Mouse (Mus musculus): ENCODE measurements around the gene Olfr376. TPM values are rescaled to one million over a fixed set of nuclear protein-coding genes. Genes with fewer than 3 reads are reported as not detected.

The Olfr376 gene
- not detected in 2 replicates for polyA plus RNA-seq (2014; fragmentation: Nextera tagmentation; extraction: Ambion mirVana)

- H3K4me2 ChIP-seq (ENCODE audit: low read depth, low read length, severe bottlenecking): no peak within 1 kb of the TSS
- no peaks in the 10 kb centered on the region for H3K4me1 ChIP-seq (replicated peaks; ENCODE audit: control insufficient read depth, insufficient read depth, low read length)
- H3K36me3 ChIP-seq (ENCODE audit: control insufficient read depth, insufficient read depth, low read length): no peaks in the 10 kb centered on the region
- H3K9ac ChIP-seq (ENCODE audit: low read length): no peak within 1 kb of the TSS
- H3K4me3 ChIP-seq (ENCODE audit: low read depth, low read length): no peak within 1 kb of the TSS
- H3K9me3 ChIP-seq (ENCODE audit: control insufficient read depth, low read length): no peaks in the 10 kb centered on the region; the same call in 1 of the 2 replicates
- no peaks in the 10 kb centered on the region for H3K27me3 ChIP-seq (ENCODE audit: control insufficient read depth, insufficient read depth, low read length)
- H3K27ac ChIP-seq (ENCODE audit: low read depth, low read length): no peak within 1 kb of the TSS
- ATAC-seq (replicated peaks; ENCODE audit: low FRiP score) (no peak), DNase-seq (ENCODE audit: low spot score) (no peak)
- WGBS: 86% methylated on average over 2 of the region's 2 CpGs
Measured at GRCm38 (mm10) chr11:73370946-73371345, at the start of gene Olfr376. Olfr376 (plus strand) TSS chr11:73371246.

DNA sequence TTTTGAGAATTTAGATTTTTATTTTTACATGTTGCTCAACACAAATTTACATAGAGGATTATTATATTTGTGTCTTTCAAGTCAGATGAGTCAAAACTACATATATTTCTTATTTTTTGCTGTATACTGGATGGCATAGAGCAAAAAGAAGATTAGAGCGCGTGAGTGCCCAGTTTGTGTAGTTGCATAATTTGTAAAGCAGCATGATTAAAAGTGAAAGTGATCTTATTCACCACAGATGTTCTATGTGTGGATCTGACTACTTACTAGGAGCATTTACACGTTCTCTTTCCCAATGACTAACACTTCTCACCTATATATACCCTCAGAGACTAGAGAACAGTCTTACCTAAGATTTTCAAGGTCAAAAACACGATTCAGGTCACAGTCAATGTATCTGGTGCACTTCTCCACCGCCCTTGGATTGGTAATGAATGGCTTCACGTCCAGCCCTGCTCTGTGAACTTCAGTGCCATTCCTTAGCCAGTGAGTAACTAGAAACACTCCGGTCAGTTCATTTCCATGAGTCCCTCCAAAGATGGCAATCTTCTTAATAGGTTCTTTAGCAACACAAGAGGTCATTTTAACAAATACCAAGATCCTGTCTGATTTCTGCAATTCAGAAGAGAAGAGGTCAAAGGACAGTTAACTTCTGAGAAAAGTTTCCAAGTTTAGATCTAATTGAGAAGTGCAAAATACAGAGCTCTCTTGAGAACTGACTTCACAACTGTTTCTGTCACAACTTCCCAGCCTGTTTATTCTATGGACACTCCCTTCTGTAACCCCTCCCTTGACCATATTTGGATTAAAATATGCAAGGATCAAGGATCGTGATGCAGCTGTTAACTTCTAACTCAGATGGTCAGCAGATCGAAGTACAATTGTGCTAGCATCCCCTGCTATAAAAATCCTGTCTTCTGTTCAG lies 46.9 kb upstream of the Olfr376 start:
- Histone ChIP-seq H3K27ac (ENCODE audit: low read depth, low read length) (no peak overlapping the region), H3K4me1 (replicated peaks; ENCODE audit: control insufficient read depth, insufficient read depth, low read length) (no peaks in the 10 kb centered on the region), H3K36me3 (ENCODE audit: control insufficient read depth, insufficient read depth, low read length) (no peaks in the 10 kb centered on the region), H3K4me3 (ENCODE audit: low read depth, low read length) (no peak overlapping the region), H3K4me2 (ENCODE audit: low read depth, low read length, severe bottlenecking) (no peak overlapping the region), H3K9me3 (ENCODE audit: control insufficient read depth, low read length) (no peaks in the 10 kb centered on the region), H3K27me3 (ENCODE audit: control insufficient read depth, insufficient read depth, low read length) (no peaks in the 10 kb centered on the region), H3K9ac (ENCODE audit: low read length) (no peak overlapping the region)
- 79% methylated on average over 9 of the region's 9 CpGs for WGBS
- ATAC-seq (replicated peaks; ENCODE audit: low FRiP score): no peak
- DNase-seq (ENCODE audit: low spot score): no peak

DNA sequence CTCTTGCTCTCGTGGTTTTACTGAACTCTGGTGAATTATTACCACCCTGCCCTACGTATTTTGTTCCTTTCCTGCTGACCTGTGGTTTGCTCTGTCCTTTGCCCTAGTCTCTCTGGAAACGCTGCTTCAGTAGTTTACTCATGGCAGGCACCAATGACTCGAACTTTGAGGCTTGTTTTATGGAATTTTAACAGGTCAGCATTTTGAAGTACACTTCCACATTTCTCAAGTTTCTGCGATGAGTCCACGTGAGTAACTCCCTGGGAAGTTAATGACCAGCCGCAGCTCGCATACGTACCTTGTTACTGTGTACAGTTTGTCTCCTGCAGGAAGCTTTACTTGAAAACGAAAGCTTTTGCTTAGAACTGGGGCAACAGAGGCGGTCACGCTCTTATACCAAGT lies 44.6 kb upstream of the Olfr376 start:
- Histone ChIP-seq H3K4me3 (ENCODE audit: low read depth, low read length) (no peak overlapping the region), H3K9ac (ENCODE audit: low read length) (no peak overlapping the region), H3K27me3 (ENCODE audit: control insufficient read depth, insufficient read depth, low read length) (no peaks in the 10 kb centered on the region), H3K9me3 (ENCODE audit: control insufficient read depth, low read length) (no peaks in the 10 kb centered on the region; the same call in 1 of the 2 replicates), H3K4me2 (ENCODE audit: low read depth, low read length, severe bottlenecking) (no peak overlapping the region), H3K36me3 (ENCODE audit: control insufficient read depth, insufficient read depth, low read length) (no peaks in the 10 kb centered on the region), H3K27ac (ENCODE audit: low read depth, low read length) (no peak overlapping the region), H3K4me1 (replicated peaks; ENCODE audit: control insufficient read depth, insufficient read depth, low read length) (no peaks in the 10 kb centered on the region)
- ATAC-seq (replicated peaks; ENCODE audit: low FRiP score) (no peak), DNase-seq (ENCODE audit: low spot score) (no peak)
- 75% methylated on average over 12 of the region's 12 CpGs for WGBS

DNA sequence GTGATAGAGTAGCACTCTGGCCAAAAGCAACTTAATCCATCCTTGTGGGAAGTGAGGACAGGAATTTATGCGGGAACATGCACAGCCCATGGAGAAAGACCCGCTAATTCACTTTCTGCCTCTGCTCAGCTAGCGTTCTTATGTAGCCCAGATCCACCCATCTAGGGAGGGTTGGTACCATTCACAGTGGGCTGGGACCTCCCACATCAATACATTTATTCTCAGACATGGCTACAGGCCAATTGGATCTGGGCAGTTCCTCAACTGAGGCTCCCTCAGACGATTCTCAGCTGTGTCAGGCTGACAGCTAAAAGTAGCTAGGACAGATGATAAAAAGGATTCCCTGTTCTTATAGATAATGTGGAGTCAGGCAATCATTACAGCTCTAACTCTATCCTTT lies 43.7 kb upstream of the Olfr376 start:
- no peak overlapping the region for H3K9ac ChIP-seq (ENCODE audit: low read length)
- no peaks in the 10 kb centered on the region; the same call in 1 of the 2 replicates for H3K9me3 ChIP-seq (ENCODE audit: control insufficient read depth, low read length)
- DNase-seq (ENCODE audit: low spot score): no peak
- no peak overlapping the region for H3K27ac ChIP-seq (ENCODE audit: low read depth, low read length)
- H3K4me1 ChIP-seq (replicated peaks; ENCODE audit: control insufficient read depth, insufficient read depth, low read length): no peaks in the 10 kb centered on the region
- ATAC-seq (replicated peaks; ENCODE audit: low FRiP score): no peak
- whole genome bisulfite sequencing: 91% methylated on average over 4 of the region's 4 CpGs
- H3K27me3 ChIP-seq (ENCODE audit: control insufficient read depth, insufficient read depth, low read length): no peaks in the 10 kb centered on the region
- no peaks in the 10 kb centered on the region for H3K36me3 ChIP-seq (ENCODE audit: control insufficient read depth, insufficient read depth, low read length)
- no peak overlapping the region for H3K4me3 ChIP-seq (ENCODE audit: low read depth, low read length)
- no peak overlapping the region for H3K4me2 ChIP-seq (ENCODE audit: low read depth, low read length, severe bottlenecking)

DNA sequence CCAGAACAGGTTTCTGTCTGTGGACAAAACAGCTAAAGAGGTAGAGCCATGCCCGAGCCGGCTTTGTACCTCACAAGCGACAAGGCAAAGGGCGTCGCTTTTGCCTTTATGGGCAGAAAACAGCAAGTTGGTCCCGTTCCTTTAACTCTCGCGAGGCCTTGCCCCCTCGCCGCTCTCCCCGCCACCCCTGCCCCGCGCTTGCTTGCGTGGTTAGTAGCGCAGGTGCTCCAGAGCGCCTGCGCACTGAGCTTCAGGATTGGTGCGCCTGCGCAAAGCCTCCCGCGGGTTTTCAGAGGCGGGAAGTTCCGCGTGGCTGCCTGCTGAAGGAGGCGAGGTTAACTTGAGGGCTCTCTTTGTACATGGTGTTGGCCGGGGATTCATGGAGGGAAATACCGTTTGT lies 41.6 kb upstream of the Olfr376 start, which contains the start of the genes Aspa, Gm49340 and Spata22:
Aspa (minus strand) TSS at position 155 of the 400 bp plus-strand sequence.
Gm49340 (plus strand) TSS at position 300 of the 400 bp plus-strand sequence.
Spata22 (plus strand) TSS at position 300 of the 400 bp plus-strand sequence.
- no peak within 1 kb of the TSS for H3K27ac ChIP-seq (ENCODE audit: low read depth, low read length)
- H3K9ac ChIP-seq (ENCODE audit: low read length): no peak within 1 kb of the TSS
- ATAC-seq (replicated peaks; ENCODE audit: low FRiP score): no peak
- H3K4me1 ChIP-seq (replicated peaks; ENCODE audit: control insufficient read depth, insufficient read depth, low read length): no peaks in the 10 kb centered on the region
- H3K27me3 ChIP-seq (ENCODE audit: control insufficient read depth, insufficient read depth, low read length): no peaks in the 10 kb centered on the region
- H3K4me3 ChIP-seq (ENCODE audit: low read depth, low read length): no peak within 1 kb of the TSS
- no peak for DNase-seq (ENCODE audit: low spot score)
- 82% methylated on average over 27 of the region's 27 CpGs for WGBS
- no peaks in the 10 kb centered on the region; the same call in 1 of the 2 replicates for H3K9me3 ChIP-seq (ENCODE audit: control insufficient read depth, low read length)
- H3K4me2 ChIP-seq (ENCODE audit: low read depth, low read length, severe bottlenecking): no peak within 1 kb of the TSS
- H3K36me3 ChIP-seq (ENCODE audit: control insufficient read depth, insufficient read depth, low read length): no peaks in the 10 kb centered on the region

GRCm38 (mm10) chr11:73333357-73333756 lies 37.7 kb upstream of the Olfr376 start:
- WGBS: 77% methylated on average over 2 of the region's 2 CpGs
- Histone ChIP-seq H3K9ac (ENCODE audit: low read length) (no peak overlapping the region), H3K36me3 (ENCODE audit: control insufficient read depth, insufficient read depth, low read length) (no peaks in the 10 kb centered on the region), H3K27ac (ENCODE audit: low read depth, low read length) (no peak overlapping the region), H3K27me3 (ENCODE audit: control insufficient read depth, insufficient read depth, low read length) (no peaks in the 10 kb centered on the region), H3K9me3 (ENCODE audit: control insufficient read depth, low read length) (no peaks in the 10 kb centered on the region; the same call in 1 of the 2 replicates), H3K4me1 (replicated peaks; ENCODE audit: control insufficient read depth, insufficient read depth, low read length) (no peaks in the 10 kb centered on the region), H3K4me2 (ENCODE audit: low read depth, low read length, severe bottlenecking) (no peak overlapping the region), H3K4me3 (ENCODE audit: low read depth, low read length) (no peak overlapping the region)
- no peak for ATAC-seq (replicated peaks; ENCODE audit: low FRiP score)
- no peak for DNase-seq (ENCODE audit: low spot score)

DNA sequence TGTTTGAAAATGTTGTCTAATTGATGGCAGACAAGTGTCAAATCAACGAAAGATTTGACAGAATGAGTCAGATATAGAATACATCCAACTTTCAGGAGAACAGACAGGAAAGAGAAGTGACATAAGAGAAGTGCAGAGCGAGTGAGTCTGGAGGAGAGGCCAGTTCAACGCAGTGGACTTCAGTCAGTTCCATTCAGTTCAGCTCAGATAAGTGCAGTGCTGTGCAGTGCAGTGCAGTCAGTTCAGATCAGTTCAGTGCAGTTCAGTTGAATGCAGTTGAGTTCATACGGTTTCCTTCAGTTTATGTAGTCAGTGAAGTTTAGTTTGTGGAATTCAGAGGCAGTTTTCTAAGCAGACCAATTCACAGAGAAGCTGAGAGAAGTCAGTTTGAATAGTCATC lies 34.1 kb upstream of the Olfr376 start:
- H3K36me3 ChIP-seq (ENCODE audit: control insufficient read depth, insufficient read depth, low read length): no peaks in the 10 kb centered on the region
- H3K4me3 ChIP-seq (ENCODE audit: low read depth, low read length): no peak overlapping the region
- no peak overlapping the region for H3K9ac ChIP-seq (ENCODE audit: low read length)
- no peaks in the 10 kb centered on the region for H3K9me3 ChIP-seq (ENCODE audit: control insufficient read depth, low read length)
- WGBS: 87% methylated on average over 4 of the region's 4 CpGs
- no peak for DNase-seq (ENCODE audit: low spot score)
- H3K4me1 ChIP-seq (replicated peaks; ENCODE audit: control insufficient read depth, insufficient read depth, low read length): no peaks in the 10 kb centered on the region
- no peak for ATAC-seq (replicated peaks; ENCODE audit: low FRiP score)
- H3K4me2 ChIP-seq (ENCODE audit: low read depth, low read length, severe bottlenecking): no peak overlapping the region
- no peak overlapping the region for H3K27ac ChIP-seq (ENCODE audit: low read depth, low read length)
- H3K27me3 ChIP-seq (ENCODE audit: control insufficient read depth, insufficient read depth, low read length): no peaks in the 10 kb centered on the region

DNA sequence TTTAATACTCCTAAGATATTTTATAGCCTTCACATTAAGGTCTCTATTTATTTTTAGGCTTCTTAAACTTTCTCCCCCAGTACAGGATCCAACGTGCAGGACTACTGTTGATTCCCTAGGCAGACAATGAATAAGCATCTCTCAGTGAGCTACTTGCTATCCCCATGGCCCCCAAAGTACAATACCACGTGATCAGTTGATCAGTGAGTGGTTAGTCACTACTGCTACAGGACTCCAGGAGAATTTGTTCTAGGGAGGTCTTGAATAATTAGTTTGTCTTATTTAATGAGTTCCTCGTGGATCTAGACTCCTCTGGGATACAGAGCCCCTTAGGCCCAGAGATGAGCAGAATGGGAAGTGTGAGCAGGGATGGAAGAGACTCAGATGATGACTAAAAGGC lies 20.6 kb upstream of the Olfr376 start, which contains the start of gene Olfr20:
Olfr20 (plus strand) TSS at position 301 of the 400 bp plus-strand sequence.
- Histone ChIP-seq H3K9ac (ENCODE audit: low read length) (no peak within 1 kb of the TSS), H3K9me3 (ENCODE audit: control insufficient read depth, low read length) (no peaks in the 10 kb centered on the region), H3K4me1 (replicated peaks; ENCODE audit: control insufficient read depth, insufficient read depth, low read length) (no peaks in the 10 kb centered on the region), H3K36me3 (ENCODE audit: control insufficient read depth, insufficient read depth, low read length) (no peaks in the 10 kb centered on the region), H3K27ac (ENCODE audit: low read depth, low read length) (no peak within 1 kb of the TSS), H3K4me2 (ENCODE audit: low read depth, low read length, severe bottlenecking) (no peak within 1 kb of the TSS), H3K4me3 (ENCODE audit: low read depth, low read length) (no peak within 1 kb of the TSS), H3K27me3 (ENCODE audit: control insufficient read depth, insufficient read depth, low read length) (no peaks in the 10 kb centered on the region)
- DNase-seq (ENCODE audit: low spot score) (no peak), ATAC-seq (replicated peaks; ENCODE audit: low FRiP score) (no peak)
- 55% methylated on average over 3 of the region's 3 CpGs for WGBS
